Mouse (Mus musculus): ENCODE results near the gene Lyrm7. TPM values are rescaled to one million over a fixed set of nuclear protein-coding genes. Genes with fewer than 3 reads are reported as not detected.

The Lyrm7 gene
- polyA plus RNA-seq, 1 experiment from 2014 or later: 9.4 TPM

GRCm38 (mm10) chr11:54834596-54834995 lies 26.1 kb downstream of the Lyrm7 start:
- 67% methylated on average over 2 of the region's 2 CpGs for WGBS
- Histone ChIP-seq H3K4me2 (replicated peaks) (no peak overlapping the region), H3K9ac (no peak overlapping the region), H3K4me3 (replicated peaks) (no peak overlapping the region), H3K27ac (no peak overlapping the region), H3K27me3 (replicated peaks) (no peaks in the 10 kb centered on the region), H3K4me1 (replicated peaks) (no peaks in the 10 kb centered on the region), H3K9me3 (no peaks in the 10 kb centered on the region), H3K36me3 (no peaks in the 10 kb centered on the region)
- no peak for ATAC-seq

DNA sequence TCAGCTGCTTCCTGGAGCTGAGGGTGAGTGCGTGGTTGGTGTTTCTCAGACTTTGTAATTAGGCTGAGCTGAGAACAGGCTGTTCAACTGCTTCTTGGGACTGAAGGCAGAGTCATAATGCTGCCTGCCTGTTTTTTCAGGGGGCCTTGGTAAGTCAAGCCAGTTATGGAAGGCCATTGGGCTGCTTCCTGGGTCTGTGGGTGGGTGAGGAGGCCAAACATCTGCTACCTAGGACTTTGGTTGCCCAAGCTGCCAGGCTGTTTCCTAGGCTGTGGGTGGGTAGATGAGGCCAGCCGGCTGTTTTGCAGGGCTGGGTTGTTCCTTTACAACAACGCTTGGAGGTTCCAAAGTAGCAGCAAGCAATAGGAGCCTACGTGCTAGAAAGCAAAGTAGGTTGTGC lies 26.9 kb downstream of the Lyrm7 start:
- no peaks in the 10 kb centered on the region for H3K9me3 ChIP-seq
- no peak overlapping the region for H3K9ac ChIP-seq
- H3K4me1 ChIP-seq (replicated peaks): no peaks in the 10 kb centered on the region
- WGBS: 81% methylated on average over 4 of the region's 4 CpGs
- ATAC-seq: no peak
- no peak overlapping the region for H3K4me2 ChIP-seq (replicated peaks)
- no peak overlapping the region for H3K27ac ChIP-seq
- no peaks in the 10 kb centered on the region for H3K36me3 ChIP-seq
- H3K4me3 ChIP-seq (replicated peaks): no peak overlapping the region
- no peaks in the 10 kb centered on the region for H3K27me3 ChIP-seq (replicated peaks)

- no peak for ATAC-seq
- no peak overlapping the region for H3K4me3 ChIP-seq (replicated peaks)
- WGBS: 85% methylated on average over 8 of the region's 8 CpGs
- H3K4me2 ChIP-seq (replicated peaks): no peak overlapping the region
- H3K9me3 ChIP-seq: no peaks in the 10 kb centered on the region
- H3K36me3 ChIP-seq: no peaks in the 10 kb centered on the region
- no peaks in the 10 kb centered on the region for H3K4me1 ChIP-seq (replicated peaks)
- H3K27ac ChIP-seq: no peak overlapping the region
- H3K27me3 ChIP-seq (replicated peaks): no peaks in the 10 kb centered on the region
- H3K9ac ChIP-seq: no peak overlapping the region
Measured at GRCm38 (mm10) chr11:54826819-54827218, 33.9 kb downstream of the Lyrm7 start.

- no peak overlapping the region for H3K27ac ChIP-seq
- H3K4me2 ChIP-seq (replicated peaks): no peak overlapping the region
- H3K36me3 ChIP-seq: no peaks in the 10 kb centered on the region
- no peak for ATAC-seq
- WGBS: 80% methylated on average over 4 of the region's 4 CpGs
- H3K4me1 ChIP-seq (replicated peaks): no peaks in the 10 kb centered on the region
- no peaks in the 10 kb centered on the region for H3K27me3 ChIP-seq (replicated peaks)
- H3K4me3 ChIP-seq (replicated peaks): no peak overlapping the region
- H3K9me3 ChIP-seq: no peaks in the 10 kb centered on the region
- no peak overlapping the region for H3K9ac ChIP-seq
Measured at GRCm38 (mm10) chr11:54825774-54826173, 34.9 kb downstream of the Lyrm7 start.

DNA sequence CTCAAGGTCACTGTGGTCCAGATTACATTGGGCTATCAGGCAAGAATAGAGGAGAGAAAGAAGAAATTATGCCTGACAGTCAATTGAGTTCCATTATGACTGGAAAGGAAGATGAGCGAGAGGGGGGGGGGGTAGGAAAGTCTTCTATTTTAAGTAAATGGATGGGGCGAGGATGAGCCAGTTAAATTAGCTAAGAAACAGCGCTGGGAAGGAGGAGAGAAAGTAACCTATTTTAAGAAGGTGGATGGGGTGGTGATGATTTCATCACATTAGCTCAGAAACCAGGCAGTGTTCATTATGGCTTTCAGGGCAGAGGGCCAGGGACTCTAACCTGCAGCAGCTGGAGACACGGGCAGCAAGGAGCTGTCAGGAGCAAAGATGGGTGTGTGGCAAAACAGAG lies 37.2 kb downstream of the Lyrm7 start:
- Histone ChIP-seq H3K9me3 (no peaks in the 10 kb centered on the region), H3K27me3 (replicated peaks) (no peaks in the 10 kb centered on the region), H3K4me1 (replicated peaks) (0 out of 2 replicates have a peak, but pooled peaks cover 3% of the 10 kb centered on the region), H3K27ac (no peak overlapping the region), H3K36me3 (no peaks in the 10 kb centered on the region), H3K4me2 (replicated peaks) (no peak overlapping the region), H3K4me3 (replicated peaks) (no peak overlapping the region), H3K9ac (no peak overlapping the region)
- WGBS: 72% methylated on average over 4 of the region's 4 CpGs
- ATAC-seq: no peak

GRCm38 (mm10) chr11:54819489-54819888 lies 41.2 kb downstream of the Lyrm7 start:
- Histone ChIP-seq H3K27me3 (replicated peaks) (no peaks in the 10 kb centered on the region), H3K9ac (no peak overlapping the region), H3K4me2 (replicated peaks) (no peak overlapping the region), H3K36me3 (no peaks in the 10 kb centered on the region), H3K9me3 (no peaks in the 10 kb centered on the region), H3K4me1 (replicated peaks) (0 out of 2 replicates have a peak, but pooled peaks cover 3% of the 10 kb centered on the region), H3K4me3 (replicated peaks) (no peak overlapping the region), H3K27ac (no peak overlapping the region)
- ATAC-seq: peak; percentile 68
- WGBS: 61% methylated on average over 7 of the region's 7 CpGs

DNA sequence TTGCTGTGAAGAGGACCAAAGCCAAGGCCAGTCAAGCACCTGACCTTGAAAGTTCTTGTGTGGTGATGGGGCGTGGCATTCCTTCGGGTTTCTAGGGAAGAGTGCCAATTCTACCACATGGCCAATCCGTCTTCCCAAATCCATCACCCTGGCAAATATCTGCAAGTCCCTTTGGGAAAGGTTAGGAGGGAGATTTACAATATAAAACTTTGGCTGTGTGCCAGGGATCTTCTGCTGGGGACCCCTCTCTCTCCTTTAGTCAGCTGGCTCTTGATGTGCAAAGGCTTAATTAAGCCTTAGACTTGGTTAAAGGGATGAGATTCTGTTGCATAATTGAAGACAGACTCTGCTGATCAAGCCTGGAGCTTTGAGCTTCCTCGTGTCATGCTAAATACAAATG lies 43.3 kb downstream of the Lyrm7 start:
- Histone ChIP-seq H3K4me3 (replicated peaks) (no peak overlapping the region), H3K4me2 (replicated peaks) (no peak overlapping the region), H3K27ac (no peak overlapping the region), H3K9me3 (no peaks in the 10 kb centered on the region), H3K36me3 (no peaks in the 10 kb centered on the region), H3K9ac (no peak overlapping the region), H3K4me1 (replicated peaks) (0 out of 2 replicates have a peak, but pooled peaks cover 3% of the 10 kb centered on the region), H3K27me3 (replicated peaks) (no peaks in the 10 kb centered on the region)
- ATAC-seq: no peak
- WGBS: 60% methylated on average over 4 of the region's 4 CpGs

- ATAC-seq: no peak
- Histone ChIP-seq H3K27me3 (replicated peaks) (no peaks in the 10 kb centered on the region), H3K9ac (no peak overlapping the region)
Measured at GRCm38 (mm10) chr11:54815659-54816058, 45.1 kb downstream of the Lyrm7 start.

GRCm38 (mm10) chr11:54812812-54813516 lies 47.8 kb downstream of the Lyrm7 start:
- H3K4me2 ChIP-seq (replicated peaks): no peak overlapping the region

More at GRCm38 (mm10) chr11:54815659-54816058, 45.1 kb downstream of the Lyrm7 start:
- Histone ChIP-seq H3K4me3 (replicated peaks) (no peak overlapping the region), H3K4me1 (replicated peaks) (0 out of 2 replicates have a peak, but pooled peaks cover 3% of the 10 kb centered on the region), H3K27ac (no peak overlapping the region), H3K36me3 (no peaks in the 10 kb centered on the region), H3K9me3 (no peaks in the 10 kb centered on the region), H3K4me2 (replicated peaks) (no peak overlapping the region)

DNA sequence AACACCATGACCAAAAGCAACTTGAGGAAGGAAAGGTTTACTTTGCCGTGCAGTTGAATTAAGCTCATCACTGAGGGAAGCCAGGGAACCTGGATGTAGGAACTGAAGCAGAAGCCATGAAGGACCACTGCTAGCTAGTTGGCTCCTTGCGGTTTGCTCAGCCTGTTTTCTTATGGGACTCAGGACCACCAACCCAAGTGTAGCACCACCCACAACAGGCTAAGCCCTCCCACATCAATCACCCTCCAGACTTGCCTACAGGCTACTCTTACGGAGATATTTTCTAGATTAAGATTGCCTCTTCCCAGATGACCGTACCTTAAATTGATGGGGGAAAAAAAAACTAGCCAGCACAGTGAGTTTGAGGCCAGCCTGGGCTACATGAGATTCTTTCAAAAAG lies 48.4 kb downstream of the Lyrm7 start:
- ATAC-seq: no peak
- Histone ChIP-seq H3K27me3 (replicated peaks) (no peaks in the 10 kb centered on the region), H3K4me3 (replicated peaks) (no peak overlapping the region), H3K4me1 (replicated peaks) (no peaks in the 10 kb centered on the region), H3K9ac (no peak overlapping the region), H3K36me3 (no peaks in the 10 kb centered on the region), H3K9me3 (no peaks in the 10 kb centered on the region), H3K27ac (no peak overlapping the region), H3K4me2 (replicated peaks) (no peak overlapping the region)
- 78% methylated on average over 4 of the region's 4 CpGs for WGBS

More at GRCm38 (mm10) chr11:54812812-54813516, 47.8 kb downstream of the Lyrm7 start:
- Histone ChIP-seq H3K36me3 (no peaks in the 10 kb centered on the region), H3K9me3 (no peaks in the 10 kb centered on the region), H3K9ac (no peak overlapping the region), H3K27me3 (replicated peaks) (no peaks in the 10 kb centered on the region), H3K4me1 (replicated peaks) (no peaks in the 10 kb centered on the region), H3K27ac (no peak overlapping the region), H3K4me3 (replicated peaks) (no peak overlapping the region)
- 71% methylated on average over 8 of the region's 8 CpGs for WGBS
- 0 out of 2 replicates have a peak, but pooled peaks have one; percentile 34 for ATAC-seq

DNA sequence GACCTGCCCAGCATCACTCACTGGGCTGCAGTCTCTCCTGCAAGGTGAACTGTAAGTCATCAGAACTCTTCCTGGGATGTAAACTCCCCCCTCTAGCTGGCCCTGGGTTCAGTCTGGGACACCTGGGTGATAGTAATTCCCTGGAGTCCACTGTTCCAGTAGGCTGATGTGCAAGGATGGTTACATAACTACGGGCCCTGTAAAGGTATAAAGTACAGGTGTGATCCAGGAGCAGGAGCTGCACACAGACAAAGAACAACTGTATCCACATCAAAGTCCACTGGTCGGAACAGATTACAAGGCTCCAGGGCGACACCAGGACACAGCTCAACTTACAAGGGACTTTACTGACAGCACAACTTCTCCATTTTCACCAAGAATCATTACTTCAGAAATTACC lies 49.7 kb downstream of the Lyrm7 start:
- Histone ChIP-seq H3K4me1 (replicated peaks) (no peaks in the 10 kb centered on the region), H3K4me3 (replicated peaks) (no peak overlapping the region), H3K4me2 (replicated peaks) (no peak overlapping the region), H3K27ac (no peak overlapping the region), H3K27me3 (replicated peaks) (no peaks in the 10 kb centered on the region), H3K9me3 (no peaks in the 10 kb centered on the region), H3K36me3 (no peaks in the 10 kb centered on the region), H3K9ac (no peak overlapping the region)
- peak; percentile 83 for ATAC-seq
- WGBS: 54% methylated on average over 3 of the region's 3 CpGs

GRCm38 (mm10) chr11:54809582-54809981 lies 51.1 kb downstream of the Lyrm7 start:
- Histone ChIP-seq H3K27me3 (replicated peaks) (no peaks in the 10 kb centered on the region), H3K36me3 (no peaks in the 10 kb centered on the region), H3K27ac (no peak overlapping the region), H3K9ac (no peak overlapping the region), H3K9me3 (no peaks in the 10 kb centered on the region), H3K4me3 (replicated peaks) (no peak overlapping the region), H3K4me1 (replicated peaks) (no peaks in the 10 kb centered on the region), H3K4me2 (replicated peaks) (no peak overlapping the region)
- ATAC-seq: no peak
- WGBS: 72% methylated on average over 5 of the region's 5 CpGs

DNA sequence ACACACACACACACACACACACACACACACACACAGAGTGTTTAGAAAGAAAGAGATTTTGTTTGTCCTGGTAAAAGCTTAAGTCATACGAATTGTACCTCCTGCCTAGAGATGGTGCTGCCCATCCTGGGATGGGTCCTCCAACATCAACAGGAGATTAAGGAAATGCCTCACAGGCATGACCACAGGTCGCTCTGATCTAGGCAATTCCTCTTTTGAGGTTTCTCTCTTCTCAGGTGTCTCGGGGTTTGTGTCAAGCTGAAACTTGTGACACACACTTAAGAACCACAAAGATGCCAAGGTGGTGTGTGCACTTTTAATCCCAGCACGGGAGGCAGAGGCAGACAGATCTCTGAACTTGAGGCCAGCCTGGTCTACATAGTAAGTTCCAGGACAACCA lies 52.5 kb downstream of the Lyrm7 start:
- H3K27ac ChIP-seq: no peak overlapping the region

More for the DNA sequence above, 52.5 kb downstream of the Lyrm7 start:
- Histone ChIP-seq H3K36me3 (no peaks in the 10 kb centered on the region), H3K9ac (no peak overlapping the region), H3K9me3 (no peaks in the 10 kb centered on the region), H3K27me3 (replicated peaks) (no peaks in the 10 kb centered on the region), H3K4me1 (replicated peaks) (no peaks in the 10 kb centered on the region), H3K4me3 (replicated peaks) (no peak overlapping the region), H3K4me2 (replicated peaks) (no peak overlapping the region)
- no peak for ATAC-seq
- 70% methylated on average over 4 of the region's 4 CpGs for WGBS

Data from intestine, embryonic 15.5 days (tissue).